Mouse (Mus musculus) lung, postnatal 14 days (tissue): ENCODE measurements around the gene Tmem109.

ENCODE experiments used
- DNase-seq: peaks from one replicate; pipeline ENCODE4 v3.0.0; 2021

Tmem109 gene

DNA sequence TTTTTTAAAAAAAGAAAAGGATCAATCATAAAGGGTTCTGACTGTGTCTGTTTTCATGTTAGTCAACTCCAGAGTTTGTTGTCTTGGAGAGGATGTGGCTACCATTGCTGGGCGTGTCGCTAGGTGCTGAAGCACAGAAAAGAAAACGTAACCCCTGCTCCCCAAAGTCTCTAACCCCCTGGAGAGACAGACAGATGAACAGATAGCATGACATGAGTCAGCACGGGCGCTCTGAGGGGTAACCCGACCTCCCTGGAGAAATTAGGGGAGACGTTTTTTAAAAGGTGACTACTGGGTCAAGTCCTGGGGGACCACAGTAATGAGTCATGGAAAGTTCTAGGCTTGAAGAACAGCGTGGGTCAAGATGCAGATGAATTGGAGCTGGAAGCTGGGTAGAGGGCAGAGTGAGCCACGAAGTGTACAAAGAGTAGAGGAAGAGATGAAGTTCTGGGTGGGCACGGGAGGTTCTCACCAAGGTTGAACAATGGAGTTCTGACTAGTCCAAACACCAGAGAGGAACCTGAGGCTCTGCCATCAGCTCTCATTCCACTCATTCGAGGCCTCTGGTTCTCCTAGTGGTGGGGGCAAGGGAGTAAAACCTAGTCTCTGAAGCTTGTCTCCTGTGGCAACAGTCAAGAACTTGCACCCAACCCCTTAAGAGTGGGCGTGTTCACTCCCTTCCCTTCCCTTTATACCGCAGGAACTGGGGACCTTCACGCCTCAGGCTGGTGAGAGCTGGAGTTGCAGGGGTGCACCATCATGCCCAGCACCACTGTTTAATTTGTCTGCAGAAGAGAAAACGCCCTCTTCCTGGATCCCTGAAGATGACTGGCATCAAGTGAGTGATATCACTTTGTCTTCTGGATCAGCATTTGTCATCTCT lies 42.5 kb downstream of the Tmem109 start, which contains the start of gene Slc15a3:
TSS of gene Slc15a3 (plus strand) at position 718 of the 883 bp plus-strand sequence.
- no peak for DNase-seq

DNA sequence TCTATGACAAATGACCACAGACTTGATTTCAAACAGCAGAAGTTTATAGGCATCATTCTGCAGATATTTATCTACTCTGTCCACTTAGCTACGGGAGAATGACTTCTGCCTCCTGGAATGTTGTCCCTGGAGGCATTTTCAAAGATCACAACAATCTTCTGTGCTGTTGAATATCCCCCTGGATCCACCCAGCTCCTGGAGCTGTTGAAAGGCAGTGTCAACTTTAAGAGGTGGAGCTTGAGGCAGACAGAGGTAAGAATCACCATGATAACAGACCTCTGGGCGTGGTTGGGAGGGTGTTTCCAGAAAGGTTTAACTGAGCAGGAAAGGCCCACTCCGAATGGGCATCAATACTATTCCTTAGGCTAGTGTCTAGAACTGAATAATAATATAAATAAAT lies 46.1 kb downstream of the Tmem109 start:
- no peak for DNase-seq

DNA sequence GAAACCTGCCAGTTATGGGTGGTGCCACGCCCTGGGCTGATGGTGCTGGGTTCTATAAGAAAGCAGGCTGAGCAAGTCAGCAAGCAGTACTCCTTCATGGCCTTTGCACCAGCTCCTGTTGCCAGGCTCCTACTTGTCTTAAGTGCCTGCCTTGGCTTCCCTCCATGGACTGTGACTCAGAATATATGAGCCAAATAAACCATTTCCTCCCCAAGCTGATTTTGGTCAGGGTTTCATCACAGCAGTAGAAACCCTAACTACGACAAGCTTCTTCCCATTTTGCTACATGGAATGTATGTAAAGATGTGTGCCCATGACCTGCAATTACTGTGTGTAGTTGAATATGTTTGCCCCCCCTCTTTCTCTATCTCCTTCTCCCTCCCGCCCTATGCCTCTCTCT lies 48.2 kb downstream of the Tmem109 start:
- DNase-seq = no peak

DNA sequence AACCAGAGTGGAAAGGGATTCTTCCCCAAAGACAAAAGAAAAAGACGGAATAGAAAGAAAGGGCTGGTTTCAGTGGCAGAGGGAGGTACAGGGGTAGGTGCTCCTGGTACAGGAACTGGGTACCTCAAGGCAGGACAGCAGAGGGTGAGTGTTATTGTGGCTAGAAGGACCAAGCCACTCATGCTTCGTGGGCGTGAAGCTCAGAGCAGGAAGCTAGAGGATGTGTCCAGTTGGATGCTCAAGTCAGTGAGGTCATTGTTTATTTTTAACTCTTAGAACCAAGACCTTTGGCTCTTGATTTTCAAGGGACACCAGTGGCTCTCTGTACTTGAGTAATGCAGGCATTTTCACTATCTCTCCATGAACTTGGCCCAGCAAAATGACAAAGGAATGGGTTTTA lies 49.8 kb downstream of the Tmem109 start:
- DNase-seq = no peak

DNA sequence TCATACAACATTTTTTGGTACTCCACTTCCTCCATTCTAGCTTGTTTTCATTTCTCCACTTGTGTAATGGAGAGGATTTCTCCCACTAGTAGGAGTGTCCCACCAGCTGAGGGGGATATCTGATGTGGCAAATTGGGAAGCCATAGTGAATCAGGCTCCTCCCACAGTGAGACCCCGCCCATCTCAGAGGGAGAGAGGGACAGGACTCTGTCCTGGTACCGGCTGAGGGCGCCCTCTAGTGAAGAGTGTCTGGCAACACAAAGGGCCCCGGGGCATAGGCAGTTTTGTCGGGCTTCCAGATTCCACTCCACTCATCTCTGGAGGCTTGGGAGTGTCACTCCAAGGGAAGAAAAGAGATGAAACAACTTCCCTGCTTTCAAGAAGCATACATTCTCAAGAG lies 50.4 kb downstream of the Tmem109 start:
- peak; percentile 81 for DNase-seq

DNA sequence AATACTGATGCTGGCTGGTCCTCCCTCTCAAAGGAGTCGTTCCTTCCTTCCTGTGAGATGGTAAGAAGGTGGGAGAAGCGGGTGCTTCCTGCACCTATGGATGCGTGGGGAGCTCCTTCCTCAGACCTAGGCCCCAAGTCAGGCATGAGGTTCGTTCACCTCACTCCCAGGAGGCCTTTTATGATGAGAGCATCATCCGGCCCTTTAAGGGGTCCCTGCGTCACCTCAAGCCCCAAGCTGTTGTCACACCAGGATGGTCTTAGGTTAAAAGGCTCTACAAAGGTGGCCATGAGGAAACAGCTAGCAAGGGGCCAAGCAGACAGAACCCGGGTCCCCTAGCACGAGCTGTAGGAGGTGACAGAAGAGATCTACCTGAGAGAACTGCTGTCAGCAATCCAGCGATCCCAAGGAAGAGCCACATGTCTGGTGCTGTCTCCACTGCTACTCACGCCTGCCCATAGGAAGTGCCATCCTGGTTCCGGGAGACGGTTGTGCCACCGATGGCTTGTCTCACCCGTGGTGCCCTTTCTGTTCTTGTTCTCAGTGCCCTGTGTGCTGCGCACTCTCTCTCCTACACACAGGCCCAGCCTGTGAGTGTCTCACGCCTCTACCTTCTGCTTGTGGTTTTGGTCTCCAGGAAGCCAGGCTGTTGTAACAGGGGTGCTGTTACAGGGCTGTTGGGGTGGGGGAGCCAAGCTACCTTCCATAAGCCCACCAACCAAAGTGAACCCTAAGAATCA lies 52.2 kb downstream of the Tmem109 start, which contains the start of gene Cd6:
TSS of gene Cd6 (minus strand) at position 623 of the 740 bp plus-strand sequence.
- DNase-seq = no peak

DNA sequence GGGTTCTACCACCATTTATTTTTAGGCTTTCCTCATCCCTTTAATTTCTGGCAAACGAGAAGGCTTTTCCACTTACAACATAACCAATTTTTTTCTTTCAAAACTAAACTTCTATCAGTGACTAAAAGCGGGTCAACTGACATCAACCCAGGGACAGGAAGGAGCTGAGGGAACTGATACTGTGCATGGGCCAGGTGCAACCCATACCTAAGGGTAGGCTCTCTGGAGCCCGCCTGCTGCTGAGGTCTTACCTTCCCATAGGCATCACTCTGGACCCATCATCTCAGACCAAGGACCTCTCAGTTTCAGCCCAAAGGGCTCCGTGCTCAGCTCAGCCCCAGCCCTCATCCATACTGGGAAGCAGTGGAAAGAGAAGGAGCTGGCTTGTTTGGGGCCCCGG lies 53.5 kb downstream of the Tmem109 start:
- no peak for DNase-seq

DNA sequence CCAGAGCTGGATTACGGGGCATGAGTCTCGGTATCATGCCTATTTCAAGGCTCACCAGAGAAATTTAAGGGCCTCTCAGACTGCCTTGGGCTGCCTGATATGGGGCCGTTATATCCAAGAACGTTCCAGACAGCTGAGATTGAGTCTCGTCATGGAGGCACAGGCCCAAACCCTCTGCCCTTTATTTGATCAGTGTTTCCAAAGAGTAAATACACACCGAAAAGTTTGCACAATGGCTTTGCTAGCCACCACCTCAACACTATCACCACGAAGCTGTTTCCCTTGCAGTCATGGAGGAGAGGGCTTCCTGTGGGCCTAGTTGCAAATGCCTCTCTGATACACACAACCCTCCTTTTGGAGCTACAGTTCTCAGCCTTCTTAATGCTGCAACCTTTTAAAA lies 57.7 kb downstream of the Tmem109 start:
- no peak for DNase-seq

DNA sequence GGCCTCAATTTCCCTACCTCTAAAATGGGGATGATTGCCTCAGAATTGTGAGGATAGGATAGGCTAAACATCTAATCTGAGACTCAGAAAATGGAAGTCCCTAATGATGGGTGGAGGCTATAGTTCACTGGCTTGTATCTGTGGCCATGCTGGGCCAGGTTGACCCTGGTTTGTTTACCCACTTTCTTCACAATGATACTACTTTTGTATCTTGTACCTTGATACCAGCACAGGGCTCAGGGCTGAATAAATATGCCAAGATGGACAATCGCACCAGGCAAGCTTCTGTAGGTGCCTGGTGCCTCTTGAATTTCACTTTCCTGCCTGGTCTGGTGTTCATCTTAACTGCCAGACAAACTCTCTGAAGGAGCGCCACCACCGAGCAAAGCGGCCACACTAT lies 59.3 kb downstream of the Tmem109 start:
- DNase-seq = no peak

DNA sequence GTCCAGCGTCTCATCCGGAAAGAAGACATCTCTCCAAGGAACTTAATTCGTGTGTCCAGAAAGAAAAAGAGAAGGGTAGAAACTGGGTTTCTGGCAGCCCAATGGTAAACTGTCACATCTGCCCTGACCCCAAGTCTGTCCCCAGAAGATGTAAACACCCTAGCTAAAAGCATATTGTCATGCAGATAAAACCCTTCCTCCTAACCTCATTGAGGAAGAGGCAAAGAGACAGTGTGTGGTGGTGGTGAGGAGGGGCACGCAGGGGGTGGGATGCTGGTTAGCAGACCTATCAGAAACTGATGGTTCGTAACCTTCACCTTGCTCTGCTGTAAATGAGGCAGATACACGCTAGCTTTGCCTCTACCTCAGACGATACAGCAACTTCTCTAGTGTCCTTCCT lies 60.5 kb downstream of the Tmem109 start:
- no peak for DNase-seq
